Mouse (Mus musculus) natural killer cell, adult 2 months (primary cell): ENCODE results near the gene Olfr1358.
"Not testable (repeated sequence)": the region's sequence is repeated elsewhere in the genome, so short reads cannot be mapped to it uniquely, and the experiment has no call there.

Experiments
- DNase-seq, 2 experiments: peaks; one replicate each; pipeline ENCODE4 v3.0.0; 2022; ENCODE audit warnings: low spot score in 2 of 2

The Olfr1358 gene

DNA sequence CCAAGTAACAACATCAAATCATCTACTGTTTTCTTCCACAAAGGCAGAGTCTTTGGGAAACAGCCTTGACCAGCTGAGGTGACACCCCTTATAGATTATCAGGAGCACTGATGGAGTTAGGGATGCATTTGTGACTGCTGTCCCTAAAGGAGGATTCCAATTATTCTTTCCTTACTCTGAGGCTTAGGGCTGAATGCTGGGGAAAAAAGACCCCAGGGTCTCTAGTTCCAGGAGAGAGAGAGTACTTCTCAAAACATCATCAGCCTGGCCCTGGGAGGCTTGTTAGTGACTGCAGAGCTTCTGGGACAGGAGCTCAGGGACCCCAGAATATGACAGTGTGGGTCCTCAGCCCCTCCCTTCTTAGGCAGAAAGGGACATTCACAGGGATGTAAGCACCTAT, at the start of gene Olfr1358:
Olfr1358 (plus strand) TSS at position 301 of the 400 bp plus-strand sequence.
- no peak for DNase-seq

- no peak for DNase-seq
Observed at GRCm38 (mm10) chr10:78467761-78468310, 49.4 kb upstream of the Olfr1358 start.

GRCm38 (mm10) chr10:78470582-78471313, 46.5 kb upstream of the Olfr1358 start:
- DNase-seq: no peak

DNA sequence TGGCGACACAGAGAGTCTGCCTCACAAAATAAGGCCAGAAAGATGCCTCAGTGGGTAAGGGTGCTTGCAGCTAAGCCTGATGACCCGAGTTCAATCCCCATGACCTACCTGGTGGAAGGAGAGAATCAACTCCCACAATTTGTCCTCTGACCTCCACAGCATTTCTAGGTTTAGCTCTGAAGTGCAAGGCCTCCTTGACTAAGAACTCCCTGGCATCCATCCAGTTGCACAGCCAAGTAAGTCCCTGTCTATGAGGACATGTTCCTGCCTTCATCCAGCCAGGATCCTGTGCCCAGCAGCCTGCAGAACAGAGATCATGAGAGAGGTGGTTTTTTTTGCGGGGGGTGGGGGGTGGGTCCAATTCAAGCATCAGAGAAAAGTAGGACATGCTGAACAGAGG, 45.2 kb upstream of the Olfr1358 start:
- DNase-seq: no peak

DNA sequence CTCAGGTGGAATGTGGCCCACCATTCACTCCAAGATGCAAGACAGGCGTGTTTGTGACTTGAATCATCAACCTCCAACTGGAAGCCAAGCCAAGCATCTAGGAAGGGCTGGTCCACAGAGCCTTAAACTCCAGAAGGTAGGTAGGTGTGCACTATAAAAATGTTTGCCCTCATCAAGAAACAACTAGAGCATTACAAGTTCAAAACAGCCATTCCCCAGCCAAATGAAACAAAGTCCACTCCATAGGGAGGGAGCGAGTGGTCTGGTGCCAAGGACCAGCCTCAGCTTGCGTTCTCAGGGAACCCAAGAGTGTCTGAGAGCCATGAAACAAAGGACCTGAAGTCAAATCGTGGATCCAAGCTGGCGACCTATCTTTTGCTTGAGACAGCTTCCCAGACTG, 43.8 kb upstream of the Olfr1358 start:
- no peak for DNase-seq

- no peak for DNase-seq
Observed at GRCm38 (mm10) chr10:78474759-78475158, 42.5 kb upstream of the Olfr1358 start.

GRCm38 (mm10) chr10:78476821-78477220, 40.4 kb upstream of the Olfr1358 start:
- DNase-seq: peak in 1 of 2 experiments; percentile 43

DNA sequence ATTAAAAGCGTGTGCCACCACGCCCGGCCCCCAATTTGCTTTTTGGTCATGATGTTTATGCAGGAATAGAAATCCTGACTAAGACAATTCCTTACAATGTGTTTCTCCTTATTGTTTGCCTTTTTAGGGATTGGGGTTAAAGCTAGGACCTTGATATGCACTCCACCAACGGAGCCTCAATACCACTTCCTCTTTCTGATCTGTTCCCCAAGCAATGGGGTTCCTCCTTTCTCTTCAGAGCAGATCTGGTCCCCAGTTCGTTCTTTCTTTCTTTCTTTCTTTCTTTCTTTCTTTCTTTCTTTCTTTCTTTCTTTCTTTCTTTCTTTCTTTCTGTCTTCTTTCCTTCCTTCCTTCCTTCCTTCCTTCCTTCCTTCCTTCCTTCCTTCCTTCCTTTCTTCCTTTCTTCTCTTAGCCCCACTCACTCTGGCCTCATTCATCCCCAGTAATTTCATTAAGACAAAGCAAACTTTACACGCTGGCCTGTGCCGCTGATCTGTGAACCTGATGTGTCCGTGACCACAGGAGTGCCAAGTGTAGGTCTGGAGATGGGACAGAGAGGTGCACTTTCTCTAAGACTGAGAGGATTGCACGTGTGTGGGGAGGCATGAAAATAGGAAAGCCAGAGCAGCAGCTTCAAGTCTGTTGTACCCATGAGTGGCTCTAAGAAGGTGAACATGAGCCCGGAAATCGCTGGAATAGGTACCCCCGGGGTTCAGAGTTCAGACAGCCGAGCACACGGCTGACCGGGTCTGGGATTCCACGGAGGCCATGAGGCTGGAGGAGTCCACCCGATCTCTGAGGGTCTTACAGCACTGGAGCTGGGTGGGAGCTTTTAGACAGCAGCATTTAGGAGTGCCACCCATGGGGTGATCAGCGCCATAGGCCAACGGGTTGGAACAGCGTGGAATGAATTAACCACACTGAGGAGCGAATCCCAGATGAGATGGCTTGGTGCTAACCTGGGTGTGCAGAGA, 36.0 kb upstream of the Olfr1358 start:
- DNase-seq: no peak

DNA sequence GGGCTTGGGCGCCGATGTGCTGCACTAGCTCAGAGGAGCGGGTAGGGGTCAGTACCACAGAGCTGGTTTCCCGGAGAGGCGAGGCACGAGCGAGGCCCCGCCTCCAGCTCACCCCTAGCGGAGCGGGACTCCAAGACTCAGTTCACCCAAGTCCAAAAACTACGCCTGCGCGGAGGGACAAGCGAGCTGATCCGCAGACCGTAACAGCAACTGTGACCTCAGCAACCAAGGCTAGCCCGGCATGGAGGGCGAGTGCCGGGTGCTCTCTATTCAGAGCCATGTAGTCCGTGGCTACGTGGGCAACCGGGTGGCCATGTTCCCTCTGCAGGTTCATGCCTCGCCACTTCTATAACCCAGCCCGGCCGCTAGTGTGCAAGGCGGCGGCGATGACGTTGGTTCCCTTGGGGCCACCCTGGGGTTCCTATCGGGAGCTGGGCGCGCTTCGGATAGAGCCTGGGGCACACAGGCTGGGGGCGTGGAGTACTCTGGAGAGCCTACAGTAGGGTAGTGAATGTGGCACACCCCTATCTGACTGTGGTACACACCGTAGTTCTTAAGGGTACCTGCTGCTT, 35.2 kb upstream of the Olfr1358 start:
- DNase-seq: peak in 1 of 2 experiments; percentile 62

DNA sequence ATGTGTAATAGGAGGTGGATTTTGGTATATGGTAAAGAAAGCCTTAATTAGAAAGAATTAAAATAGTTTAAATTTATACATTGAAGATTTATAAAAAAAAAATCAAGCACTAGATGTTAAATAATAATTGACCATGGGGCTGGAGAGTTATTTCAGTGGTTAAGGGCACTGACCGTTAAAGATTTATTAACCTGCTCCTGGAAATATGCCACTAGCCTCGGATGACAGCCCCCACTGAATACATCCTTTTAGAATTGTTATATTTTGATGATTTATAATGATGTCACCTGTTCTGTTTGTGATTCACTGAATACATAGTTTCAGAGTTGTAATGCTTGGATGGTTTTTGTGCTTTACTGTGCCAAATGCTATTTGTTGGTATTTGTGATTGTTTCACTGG, 31.9 kb upstream of the Olfr1358 start:
- DNase-seq: not testable (repeated sequence)

DNA sequence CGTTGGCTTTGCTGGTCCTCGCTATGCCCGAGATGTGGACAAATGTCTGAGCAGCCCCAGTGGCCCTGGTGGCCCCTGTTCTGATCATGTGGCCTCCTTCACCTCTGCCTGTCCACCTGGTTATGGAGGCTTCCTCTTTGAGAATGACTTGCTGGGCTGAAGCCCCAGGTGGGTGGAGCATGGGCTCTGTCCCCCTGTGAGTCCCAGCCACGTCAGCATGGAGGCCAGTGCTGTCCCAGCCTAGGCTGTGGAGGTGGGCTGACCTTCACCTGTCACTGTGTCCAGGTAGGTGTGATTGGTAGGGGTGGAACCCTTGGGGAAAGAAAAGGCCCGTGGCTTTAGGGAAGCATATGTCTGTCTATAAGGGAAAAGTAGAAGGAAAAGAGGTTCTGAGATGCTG, 30.4 kb upstream of the Olfr1358 start:
- no peak for DNase-seq

DNA sequence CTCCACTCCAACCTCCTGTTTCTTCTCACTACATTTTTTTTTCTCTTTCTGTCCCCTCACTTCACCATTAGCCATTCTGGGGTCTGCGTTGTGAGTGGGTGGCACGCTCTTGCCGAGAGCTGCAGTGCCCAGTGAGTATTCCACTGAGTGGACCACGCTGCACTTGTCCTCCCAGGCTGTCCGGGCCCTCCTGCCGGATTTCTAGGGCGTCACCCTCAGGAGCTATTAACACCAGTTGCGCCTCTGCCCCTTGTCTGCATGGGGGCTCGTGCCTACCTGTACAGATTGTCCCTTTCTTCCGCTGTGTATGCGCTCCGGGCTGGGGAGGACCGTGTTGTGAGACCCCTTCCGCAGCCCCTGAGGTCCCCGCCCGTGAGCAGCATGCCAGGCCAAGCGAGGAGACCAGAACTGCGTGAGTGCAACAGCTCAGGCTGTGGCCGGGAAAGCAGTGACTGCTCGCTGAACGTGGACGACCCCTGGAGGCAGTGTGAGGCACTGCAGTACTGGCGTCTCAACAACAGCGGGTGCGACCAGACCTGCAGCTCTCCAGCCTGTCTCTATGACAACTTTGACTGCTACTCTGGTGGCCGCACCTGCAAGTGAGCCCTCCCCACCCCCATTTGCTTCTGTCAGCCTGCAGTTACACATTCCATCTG, 29.7 kb upstream of the Olfr1358 start:
- DNase-seq: peak; percentile 60 to 81

GRCm38 (mm10) chr10:78502986-78503733, 14.1 kb upstream of the Olfr1358 start:
- no peak for DNase-seq

DNA sequence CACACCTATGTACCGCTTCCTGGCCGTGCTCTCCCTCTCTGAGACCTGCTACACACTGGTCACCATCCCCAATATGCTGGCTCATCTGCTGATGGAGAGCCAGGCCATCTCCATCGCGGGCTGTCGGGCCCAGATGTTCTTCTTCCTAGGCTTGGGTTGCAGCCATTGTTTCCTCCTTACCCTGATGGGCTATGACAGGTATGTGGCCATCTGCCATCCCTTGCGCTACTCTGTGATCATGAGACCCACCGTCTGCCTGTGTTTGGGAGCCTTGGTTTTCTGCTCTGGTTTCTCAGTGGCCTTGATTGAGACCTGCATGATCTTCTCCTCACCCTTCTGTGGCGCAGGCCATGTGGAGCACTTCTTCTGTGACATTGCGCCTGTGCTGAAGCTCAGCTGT, 2.6 kb downstream of the Olfr1358 start:
- DNase-seq: no peak

DNA sequence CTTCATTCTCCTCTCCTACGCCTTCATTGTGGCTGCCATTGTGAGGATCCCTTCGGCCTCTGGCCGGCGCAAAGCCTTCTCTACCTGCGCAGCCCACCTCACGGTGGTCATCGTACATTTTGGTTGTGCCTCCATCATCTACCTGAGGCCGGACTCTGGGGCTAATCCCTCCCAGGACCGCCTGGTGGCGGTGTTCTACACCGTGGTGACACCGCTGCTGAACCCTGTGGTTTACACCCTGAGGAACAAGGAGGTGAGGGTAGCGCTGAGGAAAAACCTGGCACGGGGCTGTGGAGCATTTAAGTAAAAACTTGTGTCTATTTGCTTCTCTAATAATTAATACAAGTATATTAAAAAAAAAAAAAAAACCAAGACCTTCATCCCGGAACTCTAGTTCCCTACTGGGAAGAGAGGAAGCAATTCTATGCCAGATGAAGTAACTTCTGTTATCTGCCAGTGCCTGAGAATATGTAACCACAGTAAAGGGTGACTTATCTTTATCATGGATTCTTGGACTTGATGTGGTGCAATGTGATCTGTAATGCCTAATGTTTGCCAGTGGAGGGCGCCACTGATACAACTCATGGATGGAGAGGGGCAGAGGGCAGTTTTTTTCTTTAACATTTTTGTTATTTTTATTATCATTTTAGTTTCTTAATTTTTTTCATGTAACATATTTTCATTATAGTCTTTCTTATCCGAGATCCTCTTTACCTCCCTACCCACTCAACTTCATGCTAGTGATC, 3.2 kb downstream of the Olfr1358 start:
- peak in 1 of 2 experiments; percentile 13 for DNase-seq

GRCm38 (mm10) chr10:78525071-78525470, 7.8 kb downstream of the Olfr1358 start:
- DNase-seq: not testable (repeated sequence)

GRCm38 (mm10) chr10:78525511-78525910, 8.3 kb downstream of the Olfr1358 start:
- DNase-seq: no peak

DNA sequence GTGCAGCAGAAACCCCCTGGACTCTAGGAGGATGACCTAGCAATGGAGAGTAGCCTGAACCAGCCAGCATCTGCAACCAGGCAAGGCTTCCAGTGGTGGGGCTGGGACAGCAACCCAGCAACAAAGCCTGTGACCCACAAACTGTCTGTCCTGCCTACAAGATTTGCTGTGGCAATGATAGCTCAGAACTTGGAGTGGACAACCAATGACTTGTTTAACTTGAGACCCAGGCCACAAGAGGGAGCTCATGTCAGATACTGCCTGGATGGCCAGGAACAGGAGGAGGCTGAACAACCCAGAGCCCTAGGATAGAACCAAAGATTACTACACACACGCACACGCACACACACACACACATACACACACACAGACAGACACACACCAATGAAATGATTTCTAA, 23.7 kb downstream of the Olfr1358 start:
- DNase-seq: no peak

GRCm38 (mm10) chr10:78565070-78565469, 47.8 kb downstream of the Olfr1358 start:
- no peak for DNase-seq

DNA sequence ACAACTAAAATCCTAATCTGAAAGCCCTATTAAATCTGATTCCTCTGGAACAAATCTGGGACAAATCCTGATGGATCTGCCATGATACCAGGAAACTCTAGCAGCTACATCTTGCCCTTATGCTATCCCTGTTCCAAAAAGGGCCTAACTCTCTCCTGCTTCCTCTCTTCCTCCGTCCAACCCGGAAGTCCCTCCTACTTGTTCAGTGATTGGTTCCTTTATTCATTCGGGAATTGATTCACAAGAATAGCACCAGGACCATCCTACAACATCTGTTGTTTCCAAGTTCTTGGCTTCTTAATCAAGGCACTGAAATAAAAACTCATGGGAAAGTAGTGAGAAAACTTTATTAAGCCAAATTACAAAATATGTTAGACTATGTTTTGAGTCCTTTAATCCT, 52.0 kb downstream of the Olfr1358 start:
- DNase-seq: no peak
